Mouse (Mus musculus) neural tube, embryonic 14.5 days (tissue): ENCODE data around the gene Eif4ebp2. TPM values are rescaled to one million over a fixed set of nuclear protein-coding genes. Genes with fewer than 3 reads are reported as not detected.

Source experiments
- ATAC-seq: fragments of 200-750 bp; cut with Nextera tagmentation; 2 replicates; pipeline ENCODE4 v1.8.0; 2017; ENCODE audit warnings: low read depth, mild to moderate bottlenecking, moderate TSS enrichment, moderate library complexity
- H3K27ac ChIP-seq: fragments of 300-500 bp; sonication (generic); 2 replicates; pipeline ENCODE4 v1.5.1; 2014; ENCODE audit warnings: low read depth, mild to moderate bottlenecking, control low read depth, low read length, moderate library complexity, mixed read lengths
- H3K27me3 ChIP-seq: fragments of 300-500 bp; sonication (generic); 2 replicates; pipeline ENCODE4 v1.6.1; 2014; ENCODE audit warnings: low read length; ENCODE audit not compliant: control insufficient read depth, insufficient read depth
- H3K36me3 ChIP-seq: fragments of 300-500 bp; sonication (generic); 2 replicates; pipeline ENCODE4 v1.6.1; 2014; ENCODE audit warnings: low read length, mixed read lengths; ENCODE audit not compliant: control insufficient read depth, insufficient read depth
- H3K4me1 ChIP-seq: fragments of 300-500 bp; sonication (generic); 2 replicates; pipeline ENCODE4 v1.6.1; 2014; ENCODE audit warnings: low read length; ENCODE audit not compliant: control insufficient read depth, insufficient read depth
- H3K4me2 ChIP-seq: fragments of 300-500 bp; sonication (generic); 2 replicates; pipeline ENCODE4 v1.6.1; 2014; ENCODE audit warnings: mild to moderate bottlenecking, low read depth, low read length, control low read depth
- H3K4me3 ChIP-seq: fragments of 300-500 bp; sonication (generic); 2 replicates; pipeline ENCODE4 v1.5.1; 2014; ENCODE audit warnings: low read depth, low read length, control low read depth, mixed read lengths
- H3K9ac ChIP-seq: fragments of 300-500 bp; sonication (generic); replicated peaks from 2 replicates; pipeline ENCODE4 v1.6.1; 2014; ENCODE audit warnings: low read depth, mild to moderate bottlenecking, control low read depth, low read length, mixed read lengths
- H3K9me3 ChIP-seq: fragments of 300-500 bp; sonication (generic); 2 replicates; pipeline ENCODE4 v1.6.1; 2016; ENCODE audit warnings: low read length; ENCODE audit not compliant: control insufficient read depth
- WGBS: fragments of 180-500 bp; shearing (Covaris S2); extraction: QIAGEN DNeasy Blood & Tissue Kit; methylation state at CpG from one replicate; pipeline ENCODE4 v1.1.7; 2014; 5-methylcytosine and 5-hydroxymethylcytosine counted together
- polyA plus RNA-seq: library from polyadenylated mRNA; unstranded; fragments of >200 nt; fragmentation: Nextera tagmentation; extraction: Ambion mirVana; gene quantifications from 2 replicates; pipeline ENCODE4 v1.2.1, GENCODE M21; 2014

The Eif4ebp2 gene
- polyA plus RNA-seq, 1 experiment from 2014 or later: 40.0 TPM

DNA sequence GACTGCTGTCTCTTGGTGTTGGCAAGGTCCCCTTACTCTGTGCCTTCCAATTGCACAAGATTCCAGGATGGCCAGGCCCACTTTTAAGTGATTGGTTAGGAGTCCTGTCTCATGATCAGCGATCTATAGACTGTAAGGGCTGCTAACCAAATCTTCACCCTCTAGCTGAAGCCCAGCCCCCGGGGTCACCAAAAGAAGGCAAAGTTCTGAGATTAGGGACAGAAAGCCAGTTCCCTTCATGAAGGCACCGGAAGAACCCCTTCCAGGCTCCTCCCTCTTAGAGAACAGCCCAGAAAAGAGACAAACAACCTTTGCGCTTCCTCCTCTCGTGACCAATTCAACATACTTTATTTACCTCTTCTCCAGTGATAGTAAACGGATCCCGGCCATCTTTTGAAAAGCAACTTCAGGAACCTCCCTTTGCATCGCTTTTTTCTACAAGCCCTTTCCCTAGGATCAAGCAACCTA, 964 bp downstream of the Eif4ebp2 start:
- Histone ChIP-seq H3K9ac (peak overlapping the region; percentile 94), H3K9me3 (no peaks in the 10 kb centered on the region), H3K27ac (no peak overlapping the region), H3K27me3 (no peaks in the 10 kb centered on the region), H3K4me3 (peak overlapping the region; percentile 99), H3K4me1 (peaks cover 23% of the 10 kb centered on the region), H3K36me3 (no peaks in the 10 kb centered on the region), H3K4me2 (peak overlapping the region; percentile 56)
- WGBS: 6% methylated on average over 8 of the region's 8 CpGs
- ATAC-seq: no peak

- Histone ChIP-seq H3K4me2 (no peak overlapping the region), H3K4me3 (no peak overlapping the region), H3K27ac (no peak overlapping the region), H3K9me3 (no peaks in the 10 kb centered on the region), H3K9ac (no peak overlapping the region), H3K4me1 (peaks cover 34% of the 10 kb centered on the region), H3K27me3 (no peaks in the 10 kb centered on the region), H3K36me3 (no peaks in the 10 kb centered on the region)
- WGBS: 88% methylated on average over 3 of the region's 3 CpGs
- no peak for ATAC-seq
Observed at GRCm38 (mm10) chr10:61448834-61449233, 3.6 kb downstream of the Eif4ebp2 start.

GRCm38 (mm10) chr10:61447581-61448353, 4.7 kb downstream of the Eif4ebp2 start:
- H3K9ac ChIP-seq: no peak overlapping the region
- no peak for ATAC-seq
- no peak overlapping the region for H3K4me2 ChIP-seq

GRCm38 (mm10) chr10:61445016-61445415, 7.4 kb downstream of the Eif4ebp2 start:
- ATAC-seq: no peak
- no peak overlapping the region for H3K27ac ChIP-seq
- no peak overlapping the region for H3K4me3 ChIP-seq
- peaks cover 34% of the 10 kb centered on the region for H3K4me1 ChIP-seq
- H3K9me3 ChIP-seq: no peaks in the 10 kb centered on the region
- no peak overlapping the region for H3K4me2 ChIP-seq
- H3K9ac ChIP-seq: no peak overlapping the region
- H3K36me3 ChIP-seq: no peaks in the 10 kb centered on the region
- WGBS: 78% methylated on average over 3 of the region's 3 CpGs
- H3K27me3 ChIP-seq: no peaks in the 10 kb centered on the region

More at GRCm38 (mm10) chr10:61447581-61448353, 4.7 kb downstream of the Eif4ebp2 start:
- Histone ChIP-seq H3K9me3 (no peaks in the 10 kb centered on the region), H3K4me1 (peaks cover 42% of the 10 kb centered on the region), H3K27me3 (no peaks in the 10 kb centered on the region), H3K36me3 (no peaks in the 10 kb centered on the region), H3K27ac (no peak overlapping the region), H3K4me3 (no peak overlapping the region)
- WGBS: 78% methylated on average over 10 of the region's 10 CpGs

DNA sequence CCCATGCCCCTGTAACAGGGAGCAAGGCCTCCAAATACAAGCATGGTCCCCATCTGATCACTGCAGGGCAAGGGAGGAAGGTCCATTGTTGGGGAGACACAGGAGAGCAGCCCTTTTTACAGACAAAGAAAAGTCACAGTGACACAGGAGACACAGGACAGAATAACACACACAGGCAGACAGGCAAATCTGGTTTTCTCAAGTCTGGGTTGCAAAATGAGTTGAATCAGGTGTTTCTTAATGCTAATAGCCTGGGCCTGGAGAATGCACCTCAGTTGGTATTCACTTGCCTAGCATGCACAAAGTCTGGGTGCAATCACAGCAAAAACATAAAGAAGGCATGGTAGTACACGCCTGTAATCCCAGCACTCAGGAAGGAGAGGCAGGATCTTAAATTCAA, 8.6 kb downstream of the Eif4ebp2 start:
- Histone ChIP-seq H3K4me2 (no peak overlapping the region), H3K27ac (peak overlapping the region; percentile 22; the same call in 1 of the 2 replicates), H3K9ac (0 out of 2 replicates have a peak overlapping the region, but pooled peaks have one; percentile 3), H3K4me3 (no peak overlapping the region), H3K4me1 (peaks cover 30% of the 10 kb centered on the region), H3K27me3 (no peaks in the 10 kb centered on the region), H3K36me3 (no peaks in the 10 kb centered on the region), H3K9me3 (no peaks in the 10 kb centered on the region)
- ATAC-seq: no peak
- WGBS: 66% methylated on average over 1 of the region's 1 CpGs

- Histone ChIP-seq H3K4me2 (no peak overlapping the region), H3K36me3 (no peaks in the 10 kb centered on the region), H3K9ac (0 out of 2 replicates have a peak overlapping the region, but pooled peaks have one; percentile 3), H3K4me3 (no peak overlapping the region), H3K27me3 (no peaks in the 10 kb centered on the region), H3K4me1 (peaks cover 29% of the 10 kb centered on the region), H3K9me3 (no peaks in the 10 kb centered on the region), H3K27ac (peak overlapping the region; percentile 22; the same call in 1 of the 2 replicates)
- WGBS: 51% methylated on average over 6 of the region's 6 CpGs
- ATAC-seq: no peak
Observed at GRCm38 (mm10) chr10:61443456-61443855, 9.0 kb downstream of the Eif4ebp2 start.

DNA sequence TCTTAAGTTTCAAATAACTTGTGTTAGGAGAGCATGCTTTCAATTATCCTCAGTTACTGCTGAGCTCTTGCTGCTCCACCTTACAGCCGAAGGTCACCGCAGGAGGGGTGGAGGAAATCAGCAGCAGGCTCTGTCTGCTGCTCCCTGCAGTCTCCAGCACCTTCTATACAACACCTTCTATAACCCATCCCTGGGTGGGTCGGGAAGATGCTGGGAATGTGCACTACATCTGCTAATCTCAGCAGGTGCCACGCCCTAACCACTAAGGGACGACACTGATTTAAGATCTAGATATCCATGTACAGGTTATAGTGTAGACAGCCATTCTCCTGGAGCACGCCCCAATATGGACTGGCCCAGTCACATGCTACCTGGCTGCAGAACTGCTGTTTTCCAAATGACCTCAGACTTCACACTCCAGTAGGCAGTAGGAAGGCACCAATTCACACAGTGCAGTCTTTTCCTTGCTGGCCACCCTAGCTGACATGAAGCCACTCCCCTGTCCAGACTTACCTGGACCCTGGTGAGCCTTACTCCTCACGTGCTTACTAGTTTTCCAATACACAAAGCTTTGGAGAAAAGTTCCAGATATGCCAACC, 12.2 kb downstream of the Eif4ebp2 start:
- Histone ChIP-seq H3K4me3 (no peak overlapping the region), H3K36me3 (no peaks in the 10 kb centered on the region), H3K9me3 (no peaks in the 10 kb centered on the region), H3K27ac (no peak overlapping the region), H3K27me3 (no peaks in the 10 kb centered on the region), H3K9ac (no peak overlapping the region), H3K4me1 (peaks cover 18% of the 10 kb centered on the region), H3K4me2 (no peak overlapping the region)
- WGBS: 96% methylated on average over 7 of the region's 7 CpGs
- no peak for ATAC-seq

DNA sequence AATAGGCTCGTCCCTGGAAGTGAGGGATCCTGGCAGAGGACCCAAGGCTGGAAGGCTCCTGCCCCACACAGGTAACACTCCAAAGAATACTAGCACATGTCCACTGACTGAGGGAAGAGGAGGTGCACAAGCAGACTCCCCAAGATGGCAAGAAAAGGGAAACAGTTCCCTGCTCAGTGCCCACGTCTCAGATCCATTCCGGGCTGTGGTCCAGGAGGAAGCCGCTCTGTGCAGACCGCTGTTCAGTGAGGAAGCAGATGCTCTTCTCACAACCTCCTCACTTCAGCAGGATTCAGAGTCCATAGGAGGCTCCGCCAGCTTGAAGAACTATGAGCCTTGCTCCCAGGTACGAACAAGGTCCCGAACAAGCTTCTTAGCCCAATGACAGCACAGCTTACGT, 21.1 kb downstream of the Eif4ebp2 start:
- no peak overlapping the region for H3K9ac ChIP-seq
- ATAC-seq: no peak
- H3K4me3 ChIP-seq: no peak overlapping the region
- H3K4me2 ChIP-seq: no peak overlapping the region
- no peaks in the 10 kb centered on the region for H3K9me3 ChIP-seq
- H3K27me3 ChIP-seq: no peaks in the 10 kb centered on the region
- H3K27ac ChIP-seq: no peak overlapping the region
- peaks cover 33% of the 10 kb centered on the region for H3K36me3 ChIP-seq
- WGBS: 92% methylated on average over 9 of the region's 9 CpGs
- no peaks in the 10 kb centered on the region for H3K4me1 ChIP-seq

GRCm38 (mm10) chr10:61429043-61429442, 23.4 kb downstream of the Eif4ebp2 start:
- Histone ChIP-seq H3K9ac (no peak overlapping the region), H3K36me3 (peaks cover 24% of the 10 kb centered on the region), H3K4me3 (no peak overlapping the region), H3K4me2 (no peak overlapping the region), H3K27ac (no peak overlapping the region), H3K4me1 (0 out of 2 replicates have a peak, but pooled peaks cover 3% of the 10 kb centered on the region), H3K9me3 (no peaks in the 10 kb centered on the region), H3K27me3 (no peaks in the 10 kb centered on the region)
- ATAC-seq: no peak
- 90% methylated on average over 5 of the region's 5 CpGs for WGBS
